7 mouse cellular contexts compared by ENCODE assay signal in genomic region chr8:107205701-107206561, GRCm38 (mm10). TPM values are rescaled to one million over a fixed set of nuclear protein-coding genes. Genes with fewer than 3 reads are reported as not detected.
DNase-seq lines count a peak whose midpoint lies in the region; ATAC-seq lines count a peak whose summit lies in the region.

No protein-coding gene starts in this region.

- H3K27me3 ChIP-seq in kidney, embryonic 14.5 days (ENCODE audit: control insufficient read depth, insufficient read depth, low read length) = no peaks in the 10 kb centered on the region
- H3K27me3 ChIP-seq in limb, embryonic 15.5 days = no peaks in the 10 kb centered on the region

- peak; percentile 56 to 68 for DNase-seq in adrenal gland, adult 18-20 months (ENCODE audit: low spot score in 2 of 2)
- peak; percentile 78 to 84 for DNase-seq in cerebellum, postnatal 14 days
- peak; percentile 24 to 50 for DNase-seq in gastrocnemius, postnatal 4 days (ENCODE audit: low spot score in 2 of 2)
- DNase-seq in right cerebral cortex, postnatal 36 days (ENCODE audit: low spot score in 2 of 2) = peak; percentile 14
- no peak for DNase-seq in embryo, embryonic 10.5 days (ENCODE audit: low spot score)

- WGBS in kidney, embryonic 14.5 days = 67% methylated on average over 23 of the region's 23 CpGs
- WGBS in limb, embryonic 15.5 days = 57% methylated on average over 23 of the region's 23 CpGs

- no peaks in the 10 kb centered on the region for H3K36me3 ChIP-seq in kidney, embryonic 14.5 days (ENCODE audit: control insufficient read depth, insufficient read depth, low read length)
- H3K36me3 ChIP-seq in limb, embryonic 15.5 days = no peaks in the 10 kb centered on the region

- no peak overlapping the region for H3K4me2 ChIP-seq in kidney, embryonic 14.5 days (replicated peaks; ENCODE audit: low read depth, low read length)
- H3K4me2 ChIP-seq in limb, embryonic 15.5 days = no peak overlapping the region

- peaks cover 9% of the 10 kb centered on the region for H3K4me1 ChIP-seq in kidney, embryonic 14.5 days (ENCODE audit: control insufficient read depth, insufficient read depth, low read length)
- peaks cover 20% of the 10 kb centered on the region for H3K4me1 ChIP-seq in limb, embryonic 15.5 days

- H3K27ac ChIP-seq in kidney, embryonic 14.5 days (ENCODE audit: low read depth, low read length) = peak overlapping the region; percentile 59; the same call in 1 of the 2 replicates
- peak overlapping the region; percentile 74 for H3K27ac ChIP-seq in limb, embryonic 15.5 days

- H3K4me3 ChIP-seq in kidney, embryonic 14.5 days (ENCODE audit: low read length) = no peak overlapping the region
- no peak overlapping the region for H3K4me3 ChIP-seq in limb, embryonic 15.5 days

- ATAC-seq in kidney, embryonic 14.5 days (ENCODE audit: low FRiP score, low TSS enrichment) = no peak
- no peak for ATAC-seq in limb, embryonic 15.5 days (ENCODE audit: insufficient number of reproducible peaks, low FRiP score, low TSS enrichment, low read depth)

- no peak overlapping the region for H3K9ac ChIP-seq in kidney, embryonic 14.5 days (ENCODE audit: low read depth, low read length)
- H3K9ac ChIP-seq in limb, embryonic 15.5 days = no peak overlapping the region

- no peaks in the 10 kb centered on the region for H3K9me3 ChIP-seq in kidney, embryonic 14.5 days (ENCODE audit: control insufficient read depth, low read length)
- no peaks in the 10 kb centered on the region for H3K9me3 ChIP-seq in limb, embryonic 15.5 days

RNA-seq across cellular contexts. Expression of gene Cyb5b, which starts 55.5 kb away (rescaled TPM):
- total RNA-seq in adrenal gland, adult 18-20 months (2021) = 100 to 1,000 TPM; 320 to 493 TPM
- 10 to 100 TPM; 38.2 to 40.8 TPM for total RNA-seq in gastrocnemius, postnatal 4 days (2021)
- polyA plus RNA-seq in kidney, embryonic 14.5 days (2014; fragmentation: Nextera tagmentation; extraction: Ambion mirVana) = 67.0 and 152 TPM in 2 replicates
- polyA plus RNA-seq in limb, embryonic 15.5 days (2015; fragmentation: Nextera tagmentation; extraction: Ambion mirVana) = 74.5 and 76.8 TPM in 2 replicates

Comparison
In these comparisons a context has a peak if more than half of its experiments do, and no peak if none do; other contexts are left out.
1. RNA of gene Cyb5b, which starts 55.5 kb away (total RNA-seq): 320 to 493 TPM in adrenal gland, adult 18-20 months; 38.2 to 40.8 TPM in gastrocnemius, postnatal 4 days; every median in the first group is over 4 times any median in the second.